Mouse (Mus musculus): Measurements from ENCODE around the gene Slc8a1.

DNA sequence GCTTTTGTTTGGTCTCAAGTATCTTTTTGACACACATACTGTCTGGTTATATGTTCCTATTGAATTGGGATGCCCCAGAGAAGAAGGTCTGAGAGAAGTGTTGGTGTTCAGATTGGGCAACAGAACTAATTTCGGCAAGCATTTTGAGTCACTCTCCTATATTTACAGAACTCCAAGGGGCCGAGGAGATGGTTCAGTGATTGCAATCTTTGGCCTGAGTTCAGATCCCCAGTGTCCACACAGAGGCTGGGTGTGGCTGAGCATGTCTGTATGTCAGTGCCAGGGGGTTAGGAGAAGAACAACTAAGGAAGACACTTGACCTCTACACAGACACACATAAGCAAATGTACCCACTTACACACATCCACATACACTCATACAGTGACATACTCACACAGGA is 369.7 kb downstream of the Slc8a1 start:
- TF ChIP-seq CTCF (IDR thresholded peaks at IDR 0.05; ENCODE audit: borderline replicate concordance, extremely low read depth, insufficient read depth, insufficient read length) = no peak
- TF ChIP-seq POLR2A (IDR thresholded peaks at IDR 0.05; ENCODE audit: borderline replicate concordance, extremely low read depth, insufficient read depth, insufficient read length, poor library complexity, severe bottlenecking) = no peak

Measured in brain, embryonic 14.5 days (tissue).